Mouse (Mus musculus) left cerebral cortex, postnatal 36 days (tissue): ENCODE data around the gene Als2cl. TPM values are rescaled to one million over a fixed set of nuclear protein-coding genes. Genes with fewer than 3 reads are reported as not detected.

Source experiments
- DNase-seq, 2 experiments: peaks; one replicate each; pipeline ENCODE4 v3.0.0; 2021 to 2022; ENCODE audit warnings: low spot score in 2 of 2, mixed read lengths in 1 of 2
- intact Hi-C: fragments of 180-260 bp; cut with DNase I; formaldehyde crosslinking; loops from one replicate; pipeline ENCODE4 v1.15.1; 2025
- total RNA-seq, 2 experiments: library from RNA; stranded (reverse); gene quantifications; 2 replicates each; pipeline ENCODE4 v1.2.3; 2021

The Als2cl gene
- total RNA-seq, 2 experiments from 2014 or later: 6.9 to 13.7 TPM

GRCm38 (mm10) chr9:110877888-110878287 lies 1.8 kb upstream of the Als2cl start:
- no peak for DNase-seq
- intact Hi-C loops: no loop called here

- intact Hi-C loops: no loop called here
These were observed 410 bp downstream of the Als2cl start, which contains the start of gene Tmie for GRCm38 (mm10) chr9:110879998-110880561. Tmie (minus strand) TSS chr9:110880113.

GRCm38 (mm10) chr9:110880772-110881171 lies 1.1 kb downstream of the Als2cl start:
- intact Hi-C loops: no loop called here
- DNase-seq: no peak

More at GRCm38 (mm10) chr9:110879998-110880561, 410 bp downstream of the Als2cl start, which contains the start of gene Tmie:
- peak in 1 of 2 experiments; percentile 22 for DNase-seq

DNA sequence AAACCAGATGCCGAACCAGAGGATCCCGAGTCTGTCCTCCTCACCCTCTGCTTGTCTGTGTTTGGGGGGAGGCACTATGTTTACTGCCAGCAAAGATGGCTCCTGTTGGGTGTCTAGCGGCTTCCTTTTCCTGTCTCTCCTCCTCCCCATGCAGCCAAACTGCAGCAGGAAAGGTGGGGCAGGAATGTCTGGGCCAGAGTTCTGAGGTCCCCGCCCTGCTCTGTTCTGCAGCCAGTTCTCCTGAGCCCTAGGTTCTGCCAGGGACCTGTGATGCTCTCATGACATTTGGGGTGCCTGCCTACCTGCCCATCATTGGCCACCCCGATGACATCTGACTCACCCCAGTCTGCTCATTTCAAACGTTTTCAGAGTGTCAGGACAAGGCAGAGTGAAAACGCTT lies 2.3 kb downstream of the Als2cl start:
- intact Hi-C loops: no loop called here
- no peak for DNase-seq

DNA sequence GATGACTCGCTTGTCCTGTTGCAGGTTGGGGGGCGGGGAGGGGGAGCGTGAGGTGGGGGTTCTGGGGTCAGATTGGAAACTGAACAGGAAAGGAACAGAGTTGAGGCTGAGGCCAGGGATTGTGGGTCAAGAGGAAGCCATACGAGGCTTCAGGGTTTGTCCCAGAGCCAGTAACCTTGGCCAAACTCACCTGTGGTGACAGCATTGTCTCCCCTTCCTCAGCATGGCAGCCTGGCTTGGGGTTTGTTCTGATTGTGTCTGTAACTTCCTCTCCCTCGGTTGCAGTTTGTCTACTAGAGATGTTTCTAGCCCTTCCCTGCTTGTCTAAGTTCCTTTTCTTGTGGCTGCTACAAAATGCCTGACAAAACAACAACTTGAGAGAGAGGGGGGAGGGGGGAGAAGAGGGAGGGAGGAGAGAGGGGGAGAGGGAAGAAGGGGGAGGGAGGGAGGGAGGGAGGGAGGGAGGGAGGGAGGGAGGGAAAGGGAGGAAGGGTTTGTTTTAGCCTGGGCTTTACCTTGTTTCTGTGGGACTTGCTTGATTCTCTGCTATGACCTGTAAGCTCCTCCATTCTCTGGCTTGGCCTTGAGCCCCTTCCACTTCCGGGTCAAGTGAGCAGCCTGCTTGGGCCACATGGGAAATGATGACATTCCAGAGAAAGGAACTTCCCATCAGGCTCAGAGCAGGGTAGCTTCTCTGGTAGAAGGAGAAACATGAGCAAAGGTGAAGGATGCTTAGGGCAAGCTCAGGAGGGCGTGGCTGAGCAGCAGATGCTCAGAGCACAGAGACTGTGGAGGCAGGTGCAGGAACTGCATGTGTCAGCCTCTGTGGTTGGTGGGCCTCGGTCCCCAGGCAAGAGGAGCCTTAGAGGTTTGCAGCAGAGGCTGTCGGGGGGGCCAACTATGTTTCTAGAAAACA lies 8.0 kb downstream of the Als2cl start:
- no peak for DNase-seq
- intact Hi-C loops: no loop called here

GRCm38 (mm10) chr9:110888935-110889334 lies 9.3 kb downstream of the Als2cl start:
- intact Hi-C loops: no loop called here

GRCm38 (mm10) chr9:110890026-110890783 lies 10.5 kb downstream of the Als2cl start:
- intact Hi-C loops: no loop called here
- DNase-seq: no peak

More at GRCm38 (mm10) chr9:110888935-110889334, 9.3 kb downstream of the Als2cl start:
- no peak for DNase-seq

- DNase-seq: no peak
- intact Hi-C loops: no loop called here
These were observed 11.6 kb downstream of the Als2cl start for GRCm38 (mm10) chr9:110891077-110891828.

DNA sequence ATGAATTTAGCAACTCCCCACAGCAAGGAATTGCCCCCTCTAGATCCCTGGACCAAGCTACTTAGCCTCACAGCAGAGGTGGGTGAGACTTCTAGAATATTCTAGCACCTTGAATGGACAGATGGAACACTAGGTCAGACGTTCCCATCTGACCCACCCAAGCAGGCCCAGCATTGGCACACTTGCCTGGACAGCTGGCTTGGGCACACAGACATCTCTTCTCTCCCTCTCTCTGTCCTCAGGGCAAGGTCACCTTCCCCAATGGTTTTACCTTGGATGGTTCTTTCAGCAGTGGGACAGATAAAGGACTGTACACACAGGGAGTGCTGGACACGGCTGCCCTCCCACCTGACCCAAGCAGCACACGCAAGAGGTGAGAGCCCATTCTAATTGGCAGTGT lies 12.9 kb downstream of the Als2cl start:
- no peak for DNase-seq
- intact Hi-C loops: no loop called here

- no peak for DNase-seq
These were observed 13.8 kb downstream of the Als2cl start for GRCm38 (mm10) chr9:110893429-110893828.

GRCm38 (mm10) chr9:110895507-110895906 lies 15.8 kb downstream of the Als2cl start:
- intact Hi-C loops: no loop called here
- no peak for DNase-seq

More at GRCm38 (mm10) chr9:110893429-110893828, 13.8 kb downstream of the Als2cl start:
- intact Hi-C loops: no loop called here

- no peak for DNase-seq
- intact Hi-C loops: no loop called here
These were observed 16.3 kb downstream of the Als2cl start for GRCm38 (mm10) chr9:110895994-110896393.

- DNase-seq: no peak
- intact Hi-C loops: no loop called here
These were observed 16.9 kb downstream of the Als2cl start for GRCm38 (mm10) chr9:110896595-110896994.

GRCm38 (mm10) chr9:110899451-110900008 lies 19.9 kb downstream of the Als2cl start:
- DNase-seq: no peak
- intact Hi-C loops: no loop called here

DNA sequence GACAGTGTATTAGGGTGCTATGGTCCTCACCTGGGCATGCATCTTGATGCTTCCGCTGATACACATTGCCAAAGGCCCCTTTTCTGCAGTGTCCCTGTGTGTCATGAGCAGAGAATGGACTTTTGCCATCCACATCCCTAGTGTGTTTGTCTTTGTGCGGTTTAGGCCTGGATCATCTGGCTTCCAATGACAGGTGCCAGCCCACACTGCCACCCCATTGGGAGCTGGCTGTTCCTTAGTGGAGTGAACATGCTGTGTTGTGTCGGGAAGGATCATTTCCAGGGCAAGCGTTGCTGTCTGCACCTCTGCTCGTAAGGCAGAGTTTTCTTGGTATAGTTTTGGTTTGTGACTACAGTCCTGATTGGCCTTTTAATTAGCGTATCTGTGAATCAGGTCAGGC lies 21.5 kb downstream of the Als2cl start:
- intact Hi-C loops: no loop called here
- DNase-seq: no peak

DNA sequence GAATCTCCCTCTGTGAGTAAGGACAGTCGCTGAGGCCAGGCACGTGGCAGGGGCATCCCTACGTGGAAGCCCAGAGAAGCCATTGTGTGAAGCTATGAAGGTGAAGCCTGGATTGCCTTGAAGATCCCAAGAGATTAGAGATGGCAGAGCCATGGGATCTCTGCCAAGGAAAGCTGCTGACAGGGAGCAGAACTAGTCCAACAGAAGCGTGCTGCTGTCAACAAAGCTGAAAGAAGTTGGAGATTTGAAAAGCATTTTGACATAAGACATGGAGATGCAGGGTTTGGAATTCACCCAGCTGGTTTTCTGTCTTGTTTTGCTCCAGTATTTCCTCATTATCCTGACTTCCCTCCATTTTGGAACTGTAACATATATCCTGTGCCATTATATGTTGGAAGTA lies 22.6 kb downstream of the Als2cl start:
- intact Hi-C loops: no loop called here

GRCm38 (mm10) chr9:110907201-110907837 lies 27.6 kb downstream of the Als2cl start:
- intact Hi-C loops: no loop called here
- no peak for DNase-seq

More for the DNA sequence above, 22.6 kb downstream of the Als2cl start:
- DNase-seq: no peak

DNA sequence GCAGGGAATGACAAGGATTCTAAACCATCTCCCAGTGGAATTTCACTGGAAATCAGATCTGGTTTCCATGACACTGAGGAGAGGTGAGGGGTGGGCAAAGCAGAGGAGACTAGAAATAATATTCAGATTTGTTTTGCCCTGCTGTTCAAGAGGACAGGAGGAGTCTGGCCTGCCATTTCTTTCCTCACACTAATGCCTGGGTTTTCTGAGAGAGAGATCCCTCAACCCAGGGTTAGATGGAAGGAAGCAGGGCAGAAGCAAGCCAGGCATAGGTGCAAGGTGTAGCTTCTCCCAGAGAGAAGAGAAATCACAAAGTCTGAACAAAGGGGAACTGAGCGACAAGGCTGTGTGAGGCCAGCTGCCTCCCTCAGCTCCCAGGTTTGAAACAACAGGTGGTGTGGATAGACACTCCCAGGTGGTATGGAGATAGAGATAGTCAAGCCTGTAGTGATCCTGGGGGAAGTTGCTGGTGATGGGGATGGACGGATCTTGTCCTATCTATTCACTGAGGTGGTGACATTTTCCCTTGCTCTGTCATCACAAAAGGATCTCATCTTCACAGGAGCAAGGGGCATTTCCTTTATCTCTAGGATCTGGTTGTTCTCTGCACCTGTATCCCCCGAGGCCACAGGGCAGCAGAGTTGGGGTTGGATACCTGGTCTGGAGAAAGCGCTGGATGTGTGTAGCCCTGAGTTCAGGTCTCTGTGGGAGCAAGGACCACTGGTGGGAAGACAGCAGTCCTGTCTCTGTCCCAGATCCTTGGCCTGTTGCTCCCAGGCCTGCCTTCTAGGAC lies 28.4 kb downstream of the Als2cl start:
- intact Hi-C loops: no loop called here
- DNase-seq: no peak
